Mouse (Mus musculus) liver, embryonic 14.5 days (tissue): Measurements from ENCODE around the gene Cacna1c.

Experiments
- CTCF ChIP-seq: IDR thresholded peaks from 2 replicates; pipeline ENCODE4 v1.5.1; 2016; ENCODE audit warnings: antibody characterized with exemption, low read depth, control low read depth
- EP300 ChIP-seq: IDR thresholded peaks from 2 replicates; pipeline ENCODE4 v1.6.1; 2016; ENCODE audit warnings: antibody characterized with exemption, low read depth

- TF ChIP-seq CTCF (no peak), EP300 (no peak)
Observed at GRCm38 (mm10) chr6:119174307-119175074, 21.7 kb downstream of the Cacna1c start.
